Mouse (Mus musculus) T-helper 17 cell (primary cell): ENCODE data around the gene Plpp3.

Source experiments
- in situ Hi-C, 2 experiments: fragments of 300-600 bp; cut with MboI, MseI; formaldehyde crosslinking; loops; 1 replicate in 1 of 2; 2 replicates in 1 of 2; pipeline ENCODE4 v1.15.1; 2025; ENCODE audit warnings: high pct_unique_total_duplicates in 2 of 2

Gene Plpp3

GRCm38 (mm10) chr4:105156955-105157275, 232 bp upstream of the Plpp3 start:
- in situ Hi-C loops: no loop called here

GRCm38 (mm10) chr4:105158169-105158555, 1.0 kb downstream of the Plpp3 start:
- in situ Hi-C loops: no loop called here

GRCm38 (mm10) chr4:105158651-105159530, 1.7 kb downstream of the Plpp3 start:
- in situ Hi-C loops: no loop called here

GRCm38 (mm10) chr4:105159531-105159870, 2.4 kb downstream of the Plpp3 start:
- in situ Hi-C loops: no loop called here

GRCm38 (mm10) chr4:105160470-105160869, 3.3 kb downstream of the Plpp3 start:
- in situ Hi-C loops: no loop called here

GRCm38 (mm10) chr4:105162014-105162413, 4.9 kb downstream of the Plpp3 start:
- in situ Hi-C loops: no loop called here

- in situ Hi-C loops: no loop called here
These were observed 5.5 kb downstream of the Plpp3 start for GRCm38 (mm10) chr4:105162676-105163075.

- in situ Hi-C loops: no loop called here
These were observed 6.8 kb downstream of the Plpp3 start for GRCm38 (mm10) chr4:105163981-105164411.

- in situ Hi-C loops: no loop called here
These were observed 7.8 kb downstream of the Plpp3 start for GRCm38 (mm10) chr4:105164952-105165351.

- in situ Hi-C loops: no loop called here
These were observed 12.0 kb downstream of the Plpp3 start for GRCm38 (mm10) chr4:105169093-105169571.

- in situ Hi-C loops: no loop called here
These were observed 13.0 kb downstream of the Plpp3 start for GRCm38 (mm10) chr4:105169826-105170810.

GRCm38 (mm10) chr4:105170811-105171401, 13.8 kb downstream of the Plpp3 start:
- in situ Hi-C loops: no loop called here

- in situ Hi-C loops: no loop called here
These were observed 14.3 kb downstream of the Plpp3 start for GRCm38 (mm10) chr4:105171432-105171831.

- in situ Hi-C loops: no loop called here
These were observed 17.6 kb downstream of the Plpp3 start for GRCm38 (mm10) chr4:105174778-105175177.

- in situ Hi-C loops: no loop called here
These were observed 18.3 kb downstream of the Plpp3 start for GRCm38 (mm10) chr4:105175255-105176035.

GRCm38 (mm10) chr4:105181014-105181658, 24.0 kb downstream of the Plpp3 start:
- in situ Hi-C loops: no loop called here

- in situ Hi-C loops: no loop called here
These were observed 24.6 kb downstream of the Plpp3 start for GRCm38 (mm10) chr4:105181659-105182167.

- in situ Hi-C loops: no loop called here
These were observed 25.1 kb downstream of the Plpp3 start for GRCm38 (mm10) chr4:105182249-105182648.

- in situ Hi-C loops: no loop called here
These were observed 27.3 kb downstream of the Plpp3 start for GRCm38 (mm10) chr4:105184490-105184889.

GRCm38 (mm10) chr4:105184924-105185323, 27.8 kb downstream of the Plpp3 start:
- in situ Hi-C loops: no loop called here
